Mouse (Mus musculus): ENCODE data around the gene Prf1. TPM values are rescaled to one million over a fixed set of nuclear protein-coding genes. Genes with fewer than 3 reads are reported as not detected.

The Prf1 gene
- total and polyA plus RNA-seq, 3 experiments, result 0.39 to 0.93 (median 0.43) TPM

- in situ Hi-C loops (cut with MboI; ENCODE audit: low pct_ligation_motif_present, low pct_unique_long_range_greater_than_20kb, low sequenced_read_pairs), result no loop called here
These were observed 25.0 kb upstream of the Prf1 start for GRCm38 (mm10) chr10:61272631-61273030.

GRCm38 (mm10) chr10:61273081-61273843 lies 24.4 kb upstream of the Prf1 start, which contains the start of gene Adamts14:
Gene Adamts14, minus strand, starts transcription at chr10:61273438.
- Histone ChIP-seq H3K27ac (ENCODE audit: insufficient read depth, low read depth) (no peak within 1 kb of the TSS), H3K4me3 (replicated peaks in 1 of 3; ENCODE audit: low read depth in 2 of 3, low read length in 2 of 3, poor library complexity in 1 of 3) (no peak within 1 kb of the TSS), H3K79me2 (replicated peaks; ENCODE audit: control insufficient read depth, extremely low read depth, insufficient read depth, poor library complexity, severe bottlenecking) (no peaks in the 10 kb centered on the region), H3K4me2 (ENCODE audit: insufficient read depth, low read depth, poor library complexity, severe bottlenecking) (no peak within 1 kb of the TSS), H3K9me3 (replicated peaks; ENCODE audit: low read length) (no peaks in the 10 kb centered on the region), H3K4me1 (ENCODE audit: control insufficient read depth in 1 of 2, insufficient read depth in 2 of 2) (peaks cover 3 to 18% of the 10 kb centered on the region in 2 experiments), H3K27me3 (replicated peaks) (peaks cover 2% of the 10 kb centered on the region), H3K9ac (ENCODE audit: insufficient read depth, low read depth) (no peak within 1 kb of the TSS), H3K36me3 (replicated peaks in 1 of 2; ENCODE audit: control insufficient read depth in 1 of 2, insufficient read depth in 1 of 2, low read length in 1 of 2) (no peaks in the 10 kb centered on the region)
- TF ChIP-seq GABPA (IDR thresholded peaks at IDR 0.05; ENCODE audit: insufficient replicate concordance, low read depth, low read length) (no peak), MYC (IDR thresholded peaks at IDR 0.05; ENCODE audit: low read depth, low read length) (no peak), ZKSCAN1 (IDR thresholded peaks at IDR 0.05; ENCODE audit: borderline replicate concordance, low read depth, low read length) (no peak), POLR2AphosphoS2 (IDR thresholded peaks at IDR 0.05; ENCODE audit: low read depth, low read length) (no peak), HCFC1 (IDR thresholded peaks at IDR 0.05; ENCODE audit: low read depth, low read length) (no peak), MAFK (IDR thresholded peaks at IDR 0.05; ENCODE audit: insufficient replicate concordance, low read length) (no peak), BHLHE40 (IDR thresholded peaks at IDR 0.05; ENCODE audit: low read depth, low read length) (no peak), MAZ (IDR thresholded peaks at IDR 0.05; ENCODE audit: low read depth, low read length) (no peak), RAD21 (IDR thresholded peaks at IDR 0.05; ENCODE audit: low read depth, low read length) (no peak), NRF1 (IDR thresholded peaks at IDR 0.05; ENCODE audit: low read depth, low read length) (no peak), NELFE (IDR thresholded peaks at IDR 0.05; ENCODE audit: low read depth, low read length) (no peak), RCOR1 (conservative IDR thresholded peaks at IDR 0.05; ENCODE audit: low read depth, low read length) (no peak)
- in situ Hi-C loops (cut with MboI; ENCODE audit: low pct_ligation_motif_present, low pct_unique_long_range_greater_than_20kb, low sequenced_read_pairs), result no loop called here
- no peak for DNase-seq (ENCODE audit: extremely low read depth)
- dilution Hi-C loops (cut with MboI; ENCODE audit: extremely low pct_ligation_motif_present, extremely low pct_unique_long_range_greater_than_20kb, low sequenced_read_pairs), result no loop called here

More at GRCm38 (mm10) chr10:61272631-61273030, 25.0 kb upstream of the Prf1 start:
- dilution Hi-C loops (cut with MboI; ENCODE audit: extremely low pct_ligation_motif_present, extremely low pct_unique_long_range_greater_than_20kb, low sequenced_read_pairs), result no loop called here
- no peak for TF ChIP-seq POLR2A (IDR thresholded peaks at IDR 0.05; ENCODE audit: low read depth, low read length)
- no peak for TF ChIP-seq MAX (IDR thresholded peaks at IDR 0.05; ENCODE audit: low read length)
- no peak for TF ChIP-seq CTCF (conservative IDR thresholded peaks at IDR 0.05 in 1 of 2, IDR thresholded peaks at IDR 0.05 in 1 of 2; ENCODE audit: low read depth in 2 of 2, low read length in 2 of 2)
- TF ChIP-seq CHD2 (IDR thresholded peaks at IDR 0.05; ENCODE audit: low read length), result no peak
- TF ChIP-seq MEF2A (IDR thresholded peaks at IDR 0.05; ENCODE audit: borderline replicate concordance, low read depth, low read length), result no peak
- TF ChIP-seq CHD1 (IDR thresholded peaks at IDR 0.05; ENCODE audit: low read depth, low read length), result no peak
- TF ChIP-seq RCOR1 (conservative IDR thresholded peaks at IDR 0.05; ENCODE audit: low read depth, low read length), result no peak
- TF ChIP-seq MAFK (IDR thresholded peaks at IDR 0.05; ENCODE audit: insufficient replicate concordance, low read length), result no peak
- TF ChIP-seq BHLHE40 (IDR thresholded peaks at IDR 0.05; ENCODE audit: low read depth, low read length), result no peak
- TF ChIP-seq SMC3 (IDR thresholded peaks at IDR 0.05; ENCODE audit: low read depth, low read length), result no peak
- no peak for TF ChIP-seq IRF4 (IDR thresholded peaks at IDR 0.05; ENCODE audit: low read depth, low read length)
- TF ChIP-seq ZMIZ1 (IDR thresholded peaks at IDR 0.05; ENCODE audit: low read depth, low read length), result no peak
- TF ChIP-seq USF1 (IDR thresholded peaks at IDR 0.05; ENCODE audit: low read depth, low read length), result no peak
- TF ChIP-seq TBP (conservative IDR thresholded peaks at IDR 0.05; ENCODE audit: low read depth, low read length), result no peak
- TF ChIP-seq RAD21 (IDR thresholded peaks at IDR 0.05; ENCODE audit: low read depth, low read length), result no peak
- TF ChIP-seq NRF1 (IDR thresholded peaks at IDR 0.05; ENCODE audit: low read depth, low read length), result no peak
- TF ChIP-seq ZNF384 (IDR thresholded peaks at IDR 0.05; ENCODE audit: low read depth, low read length), result no peak
- TF ChIP-seq USF2 (conservative IDR thresholded peaks at IDR 0.05; ENCODE audit: low read depth, low read length), result no peak
- TF ChIP-seq EP300 (IDR thresholded peaks at IDR 0.05; ENCODE audit: low read length), result no peak
- no peak for TF ChIP-seq SIN3A (IDR thresholded peaks at IDR 0.05; ENCODE audit: low read length)
- DNase-seq (ENCODE audit: extremely low read depth), result no peak
- H3K4me2 ChIP-seq (ENCODE audit: insufficient read depth, low read depth, poor library complexity, severe bottlenecking), result no peak overlapping the region
- no peaks in the 10 kb centered on the region for H3K36me3 ChIP-seq (replicated peaks in 1 of 2; ENCODE audit: control insufficient read depth in 1 of 2, insufficient read depth in 1 of 2, low read length in 1 of 2)
- peaks cover 2% of the 10 kb centered on the region for H3K27me3 ChIP-seq (replicated peaks)
- H3K4me3 ChIP-seq (replicated peaks in 1 of 3; ENCODE audit: low read depth in 2 of 3, low read length in 2 of 3, poor library complexity in 1 of 3), result no peak overlapping the region
- no peaks in the 10 kb centered on the region for H3K9me3 ChIP-seq (replicated peaks; ENCODE audit: low read length)
- no peak overlapping the region for H3K27ac ChIP-seq (ENCODE audit: insufficient read depth, low read depth)
- H3K4me1 ChIP-seq (ENCODE audit: control insufficient read depth in 1 of 2, insufficient read depth in 2 of 2), result peaks cover 3 to 18% of the 10 kb centered on the region in 2 experiments
- no peak overlapping the region for H3K9ac ChIP-seq (ENCODE audit: insufficient read depth, low read depth)
- H3K79me2 ChIP-seq (replicated peaks; ENCODE audit: control insufficient read depth, extremely low read depth, insufficient read depth, poor library complexity, severe bottlenecking), result no peaks in the 10 kb centered on the region

Data from CH12.LX (cell line).